Mouse (Mus musculus): ENCODE measurements at regions not wholly inside any gene's neighbourhood (a gene's known extent, or its start where the extent isn't known, plus 50 kb on each side); places are given as distances from the start of the nearest gene placed in this dataset.

GRCm38 (mm10) chr4:54282934-54283333, 457.1 kb downstream of the Tmem38b start:
- peak in 1 of 2 experiments; percentile 8 for DNase-seq (ENCODE audit: low spot score in 2 of 2)

GRCm38 (mm10) chr4:54313804-54314203, 488.0 kb downstream of the Tmem38b start:
- no peak for DNase-seq (ENCODE audit: low spot score in 2 of 2)

GRCm38 (mm10) chr4:54324851-54325250, 499.0 kb downstream of the Tmem38b start:
- DNase-seq (ENCODE audit: low spot score in 2 of 2), result no peak

GRCm38 (mm10) chr4:54328273-54328672, 502.4 kb downstream of the Tmem38b start:
- DNase-seq (ENCODE audit: low spot score in 2 of 2), result peak in 1 of 2 experiments; percentile 18

- peak in 1 of 2 experiments; percentile 13 for DNase-seq (ENCODE audit: low spot score in 2 of 2)
These were observed 503.0 kb downstream of the Tmem38b start for GRCm38 (mm10) chr4:54328711-54329427.

- DNase-seq (ENCODE audit: low spot score in 2 of 2), result no peak
These were observed 504.8 kb downstream of the Tmem38b start for GRCm38 (mm10) chr4:54330686-54331085.

- no peak for DNase-seq (ENCODE audit: low spot score in 2 of 2)
These were observed 505.9 kb downstream of the Tmem38b start for GRCm38 (mm10) chr4:54331588-54332211.

- no peak for DNase-seq (ENCODE audit: low spot score in 2 of 2)
These were observed 506.4 kb downstream of the Tmem38b start for GRCm38 (mm10) chr4:54332261-54332660.

GRCm38 (mm10) chr4:54338556-54338955, 512.7 kb downstream of the Tmem38b start:
- DNase-seq (ENCODE audit: low spot score in 2 of 2), result peak in 1 of 2 experiments; percentile 28

- DNase-seq (ENCODE audit: low spot score in 2 of 2), result no peak
These were observed 514.3 kb downstream of the Tmem38b start for GRCm38 (mm10) chr4:54340106-54340505.

GRCm38 (mm10) chr4:54353657-54354390, 528.0 kb downstream of the Tmem38b start:
- no peak for DNase-seq (ENCODE audit: low spot score in 2 of 2)

GRCm38 (mm10) chr4:54354391-54354726, 528.5 kb downstream of the Tmem38b start:
- no peak for DNase-seq (ENCODE audit: low spot score in 2 of 2)

GRCm38 (mm10) chr4:54355381-54356040, 529.7 kb downstream of the Tmem38b start:
- DNase-seq (ENCODE audit: low spot score in 2 of 2), result no peak

- no peak for DNase-seq (ENCODE audit: low spot score in 2 of 2)
These were observed 530.2 kb downstream of the Tmem38b start for GRCm38 (mm10) chr4:54356041-54356427.

- no peak for DNase-seq (ENCODE audit: low spot score in 2 of 2)
These were observed 545.1 kb downstream of the Tmem38b start for GRCm38 (mm10) chr4:54370909-54371308.

- peak in 1 of 2 experiments; percentile 32 for DNase-seq (ENCODE audit: low spot score in 2 of 2)
These were observed 545.6 kb downstream of the Tmem38b start for GRCm38 (mm10) chr4:54371418-54371957.

- no peak for DNase-seq (ENCODE audit: low spot score in 2 of 2)
These were observed 547.8 kb downstream of the Tmem38b start for GRCm38 (mm10) chr4:54373606-54374005.

- DNase-seq (ENCODE audit: low spot score in 2 of 2), result no peak
These were observed 548.6 kb downstream of the Tmem38b start for GRCm38 (mm10) chr4:54374457-54374856.

- DNase-seq (ENCODE audit: low spot score in 2 of 2), result no peak
These were observed 557.4 kb upstream of the Zfp462 start for GRCm38 (mm10) chr4:54387460-54387859.

GRCm38 (mm10) chr4:54391536-54392208, 553.2 kb upstream of the Zfp462 start:
- DNase-seq (ENCODE audit: low spot score in 2 of 2), result no peak

GRCm38 (mm10) chr4:54406151-54406550, 538.7 kb upstream of the Zfp462 start:
- DNase-seq (ENCODE audit: low spot score in 2 of 2), result no peak

Measured in left cerebral cortex, adult 8-10 months (tissue).